Mouse (Mus musculus) gonadal fat pad, adult 2 months (tissue): ENCODE results near the gene Prss36. TPM values are rescaled to one million over a fixed set of nuclear protein-coding genes. Genes with fewer than 3 reads are reported as not detected.

Experiments used
- DNase-seq: peaks from one replicate; pipeline ENCODE4 v3.0.0-alpha.2; 2012; ENCODE audit warnings: low read depth
- polyA plus RNA-seq: library from polyadenylated mRNA; depleted of rRNA; stranded (reverse); fragments of >200 nt; gene quantifications from 2 replicates; pipeline ENCODE4 v1.2.3, GENCODE M21; 2012

Gene Prss36
- polyA plus RNA-seq, 1 experiment = 29.7 TPM

GRCm38 (mm10) chr7:127935028-127935722 lies 11.3 kb downstream of the Prss36 start:
- DNase-seq = no peak

- DNase-seq = no peak
These were observed 12.4 kb downstream of the Prss36 start for GRCm38 (mm10) chr7:127934075-127934474.

GRCm38 (mm10) chr7:127932273-127933031 lies 14.1 kb downstream of the Prss36 start:
- DNase-seq = no peak

GRCm38 (mm10) chr7:127931351-127932135 lies 15.0 kb downstream of the Prss36 start:
- no peak for DNase-seq

- no peak for DNase-seq
These were observed 15.9 kb downstream of the Prss36 start for GRCm38 (mm10) chr7:127930636-127931035.

- DNase-seq = no peak
These were observed 16.6 kb downstream of the Prss36 start, which contains the start of gene Prss8 for GRCm38 (mm10) chr7:127929923-127930322. Prss8 (minus strand) TSS chr7:127930104.

- DNase-seq = no peak
These were observed 17.9 kb downstream of the Prss36 start for GRCm38 (mm10) chr7:127928596-127928995.

- DNase-seq = no peak
These were observed 18.8 kb downstream of the Prss36 start for GRCm38 (mm10) chr7:127927726-127928125.

GRCm38 (mm10) chr7:127926846-127927245 lies 19.7 kb downstream of the Prss36 start:
- no peak for DNase-seq

GRCm38 (mm10) chr7:127926066-127926465 lies 20.5 kb downstream of the Prss36 start:
- DNase-seq = no peak

GRCm38 (mm10) chr7:127925252-127925651 lies 21.3 kb downstream of the Prss36 start:
- peak; percentile 96 for DNase-seq

GRCm38 (mm10) chr7:127923714-127924113 lies 22.8 kb downstream of the Prss36 start:
- DNase-seq = no peak

GRCm38 (mm10) chr7:127922451-127923275 lies 23.9 kb downstream of the Prss36 start:
- DNase-seq = no peak

GRCm38 (mm10) chr7:127921516-127921915 lies 25.0 kb downstream of the Prss36 start:
- DNase-seq = no peak

GRCm38 (mm10) chr7:127919290-127919689 lies 27.2 kb downstream of the Prss36 start:
- no peak for DNase-seq

GRCm38 (mm10) chr7:127918203-127918602 lies 28.3 kb downstream of the Prss36 start:
- DNase-seq = no peak

- DNase-seq = no peak
These were observed 31.2 kb downstream of the Prss36 start for GRCm38 (mm10) chr7:127915293-127915692.

GRCm38 (mm10) chr7:127912938-127913337 lies 33.6 kb downstream of the Prss36 start:
- no peak for DNase-seq

GRCm38 (mm10) chr7:127912190-127912871 lies 34.2 kb downstream of the Prss36 start, which contains the start of gene Kat8:
Kat8 (plus strand) TSS chr7:127912516.
- no peak for DNase-seq

- no peak for DNase-seq
These were observed 37.9 kb downstream of the Prss36 start for GRCm38 (mm10) chr7:127908656-127909055.

GRCm38 (mm10) chr7:127907939-127908338 lies 38.6 kb downstream of the Prss36 start:
- DNase-seq = no peak
